Mouse (Mus musculus) ES-E14 (cell line): ENCODE results near the gene Prcc.

Experiments used
- CHD2 ChIP-seq: IDR thresholded peaks from 2 replicates; pipeline ENCODE4 v1.6.1; 2014; ENCODE audit warnings: mild to moderate bottlenecking, low read depth, low read length, inconsistent platforms
- HCFC1 ChIP-seq: IDR thresholded peaks from 2 replicates; pipeline ENCODE4 v1.6.1; 2012; ENCODE audit warnings: low read length, inconsistent platforms, borderline replicate concordance; ENCODE audit not compliant: insufficient read depth
- MAFK ChIP-seq: IDR thresholded peaks from 2 replicates; pipeline ENCODE4 v1.6.1; 2014; ENCODE audit warnings: mild to moderate bottlenecking, low read depth, low read length, inconsistent platforms; ENCODE audit not compliant: insufficient read depth
- ZC3H11A ChIP-seq: IDR thresholded peaks from 2 replicates; pipeline ENCODE4 v1.6.1; 2012; ENCODE audit warnings: low read depth, mild to moderate bottlenecking, inconsistent platforms, low read length, borderline replicate concordance

- TF ChIP-seq ZC3H11A (no peak), CHD2 (no peak), MAFK (no peak), HCFC1 (no peak)
These were observed 49.1 kb upstream of the Prcc start for GRCm38 (mm10) chr3:87934501-87934900.
